Mouse (Mus musculus) neutrophil, adult 65 days (primary cell): ENCODE data around the gene Grm6. TPM values are rescaled to one million over a fixed set of nuclear protein-coding genes. Genes with fewer than 3 reads are reported as not detected.

Source experiments
- total RNA-seq: library from RNA; stranded (reverse); gene quantifications from 2 replicates; pipeline ENCODE4 v1.2.4, GENCODE M21; 2023

Gene Grm6
- 0.20 and 0.54 TPM in 2 replicates for total RNA-seq

DNA sequence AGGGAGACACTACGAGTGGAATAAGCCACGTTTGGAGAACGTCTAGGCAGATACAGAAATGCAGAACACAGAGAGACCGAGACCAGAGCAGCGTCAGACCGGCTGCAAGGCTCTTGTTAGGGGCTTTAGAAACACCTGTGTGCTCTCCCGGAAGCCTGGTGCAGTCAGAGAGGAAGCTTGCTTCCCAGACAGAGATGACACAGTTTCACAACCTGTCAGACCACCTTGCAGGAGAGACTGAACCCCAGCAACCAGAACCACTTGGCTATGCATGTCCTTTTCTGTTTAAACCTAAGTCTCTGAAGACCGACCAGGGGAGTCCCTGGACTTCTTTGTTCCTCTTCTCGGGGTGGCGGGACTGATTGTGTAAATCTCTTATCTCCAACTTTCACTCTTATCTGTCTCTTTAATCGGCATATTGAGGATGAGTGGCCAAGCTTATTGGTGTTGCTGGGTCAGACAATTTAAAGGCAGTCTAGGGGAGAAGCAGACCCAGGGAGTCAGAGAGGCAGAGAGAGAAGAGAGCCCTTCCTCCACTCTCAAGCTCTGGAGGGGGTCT, at the start of gene Grm6:
Gene Grm6 (plus strand): TSS at position 509 of the 559 bp plus-strand sequence.

DNA sequence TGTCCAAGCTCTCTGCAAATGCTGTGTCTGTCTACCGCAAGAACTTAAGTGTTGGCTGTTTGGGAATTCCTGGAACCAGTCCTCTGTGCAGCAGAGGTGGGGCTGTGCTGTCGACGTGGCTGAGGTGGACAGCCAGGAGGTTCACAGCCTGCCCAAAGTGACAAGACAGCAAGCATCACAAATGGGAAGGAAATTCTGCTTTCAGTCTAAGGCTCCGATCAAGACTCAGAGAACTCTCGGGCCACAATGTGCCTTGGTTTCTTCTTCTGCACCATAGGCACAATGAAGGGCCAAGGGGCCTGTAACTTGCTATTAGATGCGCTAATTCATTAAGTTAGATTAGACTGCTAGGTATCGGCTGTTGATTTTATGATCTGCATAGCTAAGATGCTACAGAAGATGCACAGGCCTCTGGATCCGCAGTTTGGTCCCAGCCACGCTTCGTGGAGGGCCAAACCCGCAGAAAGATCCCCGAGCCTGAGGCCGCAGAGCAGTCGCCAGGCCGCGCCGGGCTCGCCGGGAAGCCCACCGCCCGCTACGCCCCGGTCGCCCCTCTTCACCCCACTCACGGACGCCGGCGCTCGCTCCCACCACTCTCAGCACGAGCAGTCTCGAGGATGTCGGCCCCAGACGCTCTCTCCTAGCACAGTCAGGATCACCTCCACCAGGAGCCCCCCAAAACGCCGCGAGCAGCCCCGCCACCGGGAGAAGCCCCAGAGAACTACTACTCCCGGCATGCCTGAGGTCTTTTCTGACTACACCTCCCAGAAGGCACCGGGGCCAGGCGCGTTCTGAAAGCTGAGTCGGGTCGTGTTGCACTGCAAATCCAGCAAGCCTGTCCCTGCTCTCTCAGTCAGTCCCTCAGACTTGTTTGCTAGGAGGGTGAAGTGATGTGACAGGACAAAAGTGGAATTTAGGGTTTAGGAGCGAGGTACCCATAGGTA, 23.2 kb upstream of the Grm6 start, which contains the start of gene Zfp354c:
Gene Zfp354c (minus strand): TSS at position 715 of the 944 bp plus-strand sequence.

DNA sequence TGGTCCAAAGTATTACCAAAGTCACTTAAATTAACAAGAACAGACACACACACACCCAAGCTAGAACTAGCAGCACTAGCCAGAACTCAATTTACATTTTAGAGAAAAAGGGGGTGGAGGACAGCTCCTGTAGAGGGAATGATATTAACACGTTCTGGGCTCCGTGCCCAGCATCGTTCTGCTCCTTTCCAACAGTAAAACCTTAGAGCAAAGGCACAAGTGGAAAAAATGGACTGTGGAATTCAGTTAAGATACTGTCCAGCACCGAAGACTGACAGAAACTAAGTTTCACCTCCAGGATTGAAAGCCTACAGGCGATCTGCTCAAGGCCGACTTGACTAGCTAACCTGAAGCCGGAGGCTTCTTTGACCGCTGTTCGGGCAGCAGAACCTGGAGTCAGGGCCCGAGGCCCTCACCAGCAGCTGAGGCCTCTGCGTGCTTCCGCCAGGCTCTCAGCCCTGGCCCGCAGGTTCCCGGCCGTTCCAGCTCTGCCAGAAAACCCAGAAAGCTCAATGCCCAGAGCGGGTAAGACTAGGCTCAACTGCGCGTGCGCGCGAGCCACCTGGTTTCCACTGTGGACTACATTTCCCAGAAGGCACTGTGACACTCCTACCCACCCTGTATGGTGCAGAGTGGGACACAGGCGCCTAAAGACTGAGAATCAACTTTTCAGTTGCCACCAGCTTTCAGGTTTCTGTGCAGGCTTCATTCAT, 9.3 kb upstream of the Grm6 start, which contains the start of gene Zfp879:
Gene Zfp879 (minus strand): TSS at position 530 of the 713 bp plus-strand sequence.

DNA sequence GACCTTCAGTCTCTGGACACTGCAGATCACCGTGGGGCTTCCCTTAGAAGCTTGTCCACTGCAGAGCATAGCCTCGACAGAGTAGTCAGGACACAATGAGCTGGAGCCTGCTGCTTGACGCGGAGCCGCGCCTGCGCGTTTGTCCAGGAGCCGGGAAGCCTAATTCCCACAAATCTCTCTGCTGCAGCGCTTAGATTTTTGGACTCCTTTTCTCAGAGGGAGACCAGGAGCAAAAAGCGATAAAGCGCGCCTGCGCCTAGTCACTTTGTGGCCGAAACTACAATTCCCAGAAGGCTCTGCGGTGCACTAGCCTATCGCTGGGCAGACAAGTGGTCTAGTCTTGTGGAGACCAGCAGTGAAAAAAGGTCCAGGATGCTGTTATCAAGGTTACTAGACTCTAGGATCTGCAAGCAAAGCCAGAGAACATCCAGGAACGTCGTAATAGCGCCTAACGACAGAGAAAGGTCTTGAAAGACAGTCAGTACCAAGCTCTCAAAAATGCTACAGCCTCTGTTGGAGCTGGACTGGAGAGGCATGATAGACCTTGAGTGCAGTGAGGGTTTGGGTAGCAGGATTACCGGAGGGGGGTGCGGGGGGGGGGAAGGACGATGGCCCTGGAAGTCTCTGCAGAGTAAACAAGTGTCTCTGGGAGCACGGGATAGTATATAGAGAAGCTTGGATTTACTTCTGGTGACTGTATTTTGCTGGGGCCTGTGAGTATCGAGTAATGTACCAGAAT, 37.1 kb downstream of the Grm6 start, which contains the start of gene Zfp454:
Gene Zfp454 (minus strand): TSS at position 262 of the 739 bp plus-strand sequence.

Other genes starting within 250 kb of the Grm6 start
- gene Adamts2, start 248.6 kb upstream of the Grm6 start, total RNA-seq: 0.98 and 1.7 TPM in 2 replicates
- gene Zfp354c, start 23.0 kb upstream of the Grm6 start, total RNA-seq: 0.14 and 0.28 TPM in 2 replicates
- gene Zfp879, start 9.1 kb upstream of the Grm6 start, total RNA-seq: not detected in 2 replicates
- gene Zfp454, start 37.0 kb downstream of the Grm6 start, total RNA-seq: not detected in 2 replicates
- gene Zfp2, start 65.5 kb downstream of the Grm6 start, total RNA-seq: 0.16 TPM in 1 of 2 replicates, not detected in the other
- not detected in 2 replicates for gene Zfp354b, start 80.9 kb downstream of the Grm6 start, total RNA-seq
- gene 4933414I15Rik, start 93.1 kb downstream of the Grm6 start, total RNA-seq: not detected in 2 replicates
- not detected in 2 replicates for gene Prop1, start 103.1 kb downstream of the Grm6 start, total RNA-seq
- gene Olfr1378, start 115.8 kb downstream of the Grm6 start, total RNA-seq: not detected in 2 replicates
- not detected in 2 replicates for gene Olfr1377, start 131.3 kb downstream of the Grm6 start, total RNA-seq
- not detected in 2 replicates for gene Olfr51, start 152.9 kb downstream of the Grm6 start, total RNA-seq
- gene Olfr54, start 163.6 kb downstream of the Grm6 start, total RNA-seq: not detected in 2 replicates
- not detected in 2 replicates for gene Olfr1375, start 197.4 kb downstream of the Grm6 start, total RNA-seq
- not detected in 2 replicates for gene Zfp354a, start 208.6 kb downstream of the Grm6 start, total RNA-seq